Mouse (Mus musculus): ENCODE data around the gene Rnpepl1. TPM values are rescaled to one million over a fixed set of nuclear protein-coding genes. Genes with fewer than 3 reads are reported as not detected.
A peak's percentile ranks its signal among the peaks of the same experiment; 100 is the strongest.
"Not testable (repeated sequence)": the region's sequence is repeated elsewhere in the genome, so short reads cannot be mapped to it uniquely, and the experiment has no call there.

Gene Rnpepl1
- polyA plus RNA-seq, 1 experiment from 2014 or later: 45.2 TPM

GRCm38 (mm10) chr1:92943219-92943989 is 32.8 kb downstream of the Rnpepl1 start:
- no peak overlapping the region for H3K4me3 ChIP-seq (ENCODE audit: inconsistent target)
- no peak overlapping the region for H3K27ac ChIP-seq
- no peaks in the 10 kb centered on the region for H3K79me2 ChIP-seq (ENCODE audit: inconsistent target)
- H3K36me3 ChIP-seq (ENCODE audit: inconsistent target): peaks cover 75% of the 10 kb centered on the region
- WGBS (ENCODE audit: missing documents): 90% methylated on average over 19 of the region's 19 CpGs

GRCm38 (mm10) chr1:92947966-92948365 is 37.4 kb downstream of the Rnpepl1 start:
- WGBS (ENCODE audit: missing documents): 96% methylated on average over 3 of the region's 3 CpGs

GRCm38 (mm10) chr1:92949426-92949825 is 38.8 kb downstream of the Rnpepl1 start:
- Histone ChIP-seq H3K79me2 (ENCODE audit: inconsistent target) (no peaks in the 10 kb centered on the region), H3K27ac (no peak overlapping the region), H3K4me3 (ENCODE audit: inconsistent target) (no peak overlapping the region), H3K36me3 (ENCODE audit: inconsistent target) (peaks cover 28% of the 10 kb centered on the region)
- 71% methylated on average over 6 of the region's 6 CpGs for whole genome bisulfite sequencing (ENCODE audit: missing documents)

More at GRCm38 (mm10) chr1:92947966-92948365, 37.4 kb downstream of the Rnpepl1 start:
- H3K27ac ChIP-seq: no peak overlapping the region
- peaks cover 42% of the 10 kb centered on the region for H3K36me3 ChIP-seq (ENCODE audit: inconsistent target)
- H3K4me3 ChIP-seq (ENCODE audit: inconsistent target): no peak overlapping the region
- no peaks in the 10 kb centered on the region for H3K79me2 ChIP-seq (ENCODE audit: inconsistent target)

- Histone ChIP-seq H3K4me3 (ENCODE audit: inconsistent target) (no peak within 1 kb of the TSS), H3K27ac (no peak within 1 kb of the TSS), H3K79me2 (ENCODE audit: inconsistent target) (no peaks in the 10 kb centered on the region), H3K36me3 (ENCODE audit: inconsistent target) (peaks cover 17% of the 10 kb centered on the region; the same call in 1 of the 2 replicates)
- 76% methylated on average over 5 of the region's 5 CpGs for WGBS (ENCODE audit: missing documents)
Observed at GRCm38 (mm10) chr1:92950607-92951006, 40.0 kb downstream of the Rnpepl1 start, which contains the start of gene Gpr35. Gpr35 (plus strand) TSS chr1:92950865.

GRCm38 (mm10) chr1:92953641-92954040 is 43.1 kb downstream of the Rnpepl1 start:
- Histone ChIP-seq H3K4me3 (ENCODE audit: inconsistent target) (no peak overlapping the region), H3K79me2 (ENCODE audit: inconsistent target) (no peaks in the 10 kb centered on the region), H3K36me3 (ENCODE audit: inconsistent target) (no peaks in the 10 kb centered on the region), H3K27ac (no peak overlapping the region)
- WGBS (ENCODE audit: missing documents): 95% methylated on average over 2 of the region's 2 CpGs

- H3K79me2 ChIP-seq (ENCODE audit: inconsistent target); H3K36me3 ChIP-seq (ENCODE audit: inconsistent target); H3K27ac ChIP-seq; H3K4me3 ChIP-seq (ENCODE audit: inconsistent target): not testable (repeated sequence)
- 2% methylated on average over 11 of the region's 11 CpGs for WGBS (ENCODE audit: missing documents)
Observed at GRCm38 (mm10) chr1:92956571-92957335, 46.2 kb downstream of the Rnpepl1 start.

- H3K79me2 ChIP-seq (ENCODE audit: inconsistent target): no peaks in the 10 kb centered on the region
- H3K4me3 ChIP-seq (ENCODE audit: inconsistent target): no peak overlapping the region
- no peaks in the 10 kb centered on the region for H3K36me3 ChIP-seq (ENCODE audit: inconsistent target)
- 94% methylated on average over 1 of the region's 1 CpGs for WGBS (ENCODE audit: missing documents)
- no peak overlapping the region for H3K27ac ChIP-seq
Observed at GRCm38 (mm10) chr1:92958999-92959398, 48.4 kb downstream of the Rnpepl1 start.

- WGBS (ENCODE audit: missing documents): 86% methylated on average over 6 of the region's 6 CpGs
- H3K4me3 ChIP-seq (ENCODE audit: inconsistent target); H3K36me3 ChIP-seq (ENCODE audit: inconsistent target); H3K27ac ChIP-seq; H3K79me2 ChIP-seq (ENCODE audit: inconsistent target): not testable (repeated sequence)
Observed at GRCm38 (mm10) chr1:92970791-92971190, 60.2 kb downstream of the Rnpepl1 start.

GRCm38 (mm10) chr1:92971879-92972795 is 61.6 kb downstream of the Rnpepl1 start:
- no peaks in the 10 kb centered on the region for H3K36me3 ChIP-seq (ENCODE audit: inconsistent target)
- WGBS (ENCODE audit: missing documents): 23% methylated on average over 7 of the region's 7 CpGs
- H3K27ac ChIP-seq: peak overlapping the region; percentile 87

GRCm38 (mm10) chr1:92972854-92973253 is 62.3 kb downstream of the Rnpepl1 start:
- H3K27ac ChIP-seq: peak overlapping the region; percentile 87
- WGBS (ENCODE audit: missing documents): 0% methylated on average over 1 of the region's 1 CpGs
- no peak overlapping the region for H3K4me3 ChIP-seq (ENCODE audit: inconsistent target)
- no peaks in the 10 kb centered on the region for H3K36me3 ChIP-seq (ENCODE audit: inconsistent target)
- no peaks in the 10 kb centered on the region for H3K79me2 ChIP-seq (ENCODE audit: inconsistent target)

More at GRCm38 (mm10) chr1:92971879-92972795, 61.6 kb downstream of the Rnpepl1 start:
- Histone ChIP-seq H3K4me3 (ENCODE audit: inconsistent target) (no peak overlapping the region), H3K79me2 (ENCODE audit: inconsistent target) (no peaks in the 10 kb centered on the region)

Other genes starting within 250 kb of the Rnpepl1 start
- gene Gpc1, start 79.1 kb upstream of the Rnpepl1 start, polyA plus RNA-seq (2018): 0.30 to 2.0 TPM (median 0.53 TPM) in 3 replicates
- gene Ankmy1, start 7.9 kb upstream of the Rnpepl1 start, polyA plus RNA-seq (2018): 0.10 to 0.14 TPM (median 0.14 TPM) in 3 replicates
- 1.2 to 12.1 TPM (median 3.2 TPM) in 3 replicates for gene Dusp28, start 3.8 kb upstream of the Rnpepl1 start, polyA plus RNA-seq (2018)
- gene Capn10, start 23.6 kb downstream of the Rnpepl1 start, polyA plus RNA-seq (2018): 2.8 to 9.3 TPM (median 7.1 TPM) in 3 replicates
- gene Gpr35, start 40.1 kb downstream of the Rnpepl1 start, polyA plus RNA-seq (2018): 4.5 to 16.1 TPM (median 7.7 TPM) in 3 replicates
- gene Aqp12, start 95.6 kb downstream of the Rnpepl1 start, polyA plus RNA-seq (2018): not detected in 3 replicates
- gene Kif1a, start 191.2 kb downstream of the Rnpepl1 start, polyA plus RNA-seq (2018): 0.25 to 2.8 TPM (median 0.27 TPM) in 3 replicates
- not detected in 3 replicates for gene Agxt, start 224.5 kb downstream of the Rnpepl1 start, polyA plus RNA-seq (2018)

All from macrophage (primary cell).